Mouse (Mus musculus) bone marrow, adult 2 months (tissue): ENCODE measurements around the gene Tmem59. TPM values are rescaled to one million over a fixed set of nuclear protein-coding genes. Genes with fewer than 3 reads are reported as not detected.

ENCODE experiments used
- H3K27ac ChIP-seq: fragments of 200-500 bp; 2 replicates; pipeline ENCODE4 v1.5.1; 2012; ENCODE audit warnings: low read depth, mild to moderate bottlenecking, control low read depth, inconsistent platforms, low read length; ENCODE audit not compliant: control insufficient read depth, poor library complexity, insufficient read depth
- H3K4me1 ChIP-seq: fragments of 200-500 bp; 2 replicates; pipeline ENCODE4 v1.6.1; 2011; ENCODE audit warnings: low read length; ENCODE audit not compliant: control insufficient read depth, insufficient read depth
- H3K4me3 ChIP-seq: fragments of 200-500 bp; replicated peaks from 2 replicates; pipeline ENCODE3; 2011; ENCODE audit warnings: mild to moderate bottlenecking, low read depth, low read length, control low read depth; ENCODE audit not compliant: control insufficient read depth
- CTCF ChIP-seq: fragments of 200-500 bp; IDR thresholded peaks from 2 replicates; pipeline ENCODE4 v1.5.1; 2011; ENCODE audit warnings: low read length, control low read depth; ENCODE audit not compliant: control insufficient read depth, insufficient read depth
- POLR2A ChIP-seq: fragments of 200-500 bp; IDR thresholded peaks from 2 replicates; pipeline ENCODE4 v1.6.1; 2011; ENCODE audit warnings: low read depth, mild to moderate bottlenecking, control low read depth, low read length, borderline replicate concordance; ENCODE audit not compliant: control insufficient read depth
- WGBS: fragments of 180-500 bp; shearing (Covaris S2); methylation state at CpG from one replicate; pipeline ENCODE4 v1.1.7; 2018; 5-methylcytosine and 5-hydroxymethylcytosine counted together
- polyA plus RNA-seq: library from polyadenylated mRNA; stranded (reverse); fragments of >200 nt; gene quantifications from 2 replicates; pipeline ENCODE4 v1.2.4, GENCODE M21; 2011; ENCODE audit warnings: low replicate concordance; ENCODE audit not compliant: missing spikeins, insufficient read depth, insufficient read length

Gene Tmem59
- polyA plus RNA-seq, 1 experiment, result 44.6 TPM

- Histone ChIP-seq H3K27ac (no peak overlapping the region), H3K4me1 (no peaks in the 10 kb centered on the region; the same call in 1 of the 2 replicates), H3K4me3 (no peak overlapping the region)
- TF ChIP-seq POLR2A (no peak), CTCF (no peak)
- WGBS, result 85% methylated on average over 3 of the region's 3 CpGs
These were observed 15.6 kb downstream of the Tmem59 start for GRCm38 (mm10) chr4:107193841-107194240.

GRCm38 (mm10) chr4:107196454-107196853 lies 18.3 kb downstream of the Tmem59 start:
- H3K4me1 ChIP-seq, result no peaks in the 10 kb centered on the region; the same call in 1 of the 2 replicates
- no peak overlapping the region for H3K27ac ChIP-seq
- no peak for TF ChIP-seq POLR2A
- no peak for TF ChIP-seq CTCF
- H3K4me3 ChIP-seq, result no peak overlapping the region
- WGBS, result 73% methylated on average over 2 of the region's 2 CpGs

- 89% methylated on average over 5 of the region's 5 CpGs for WGBS
- Histone ChIP-seq H3K27ac (no peak overlapping the region), H3K4me1 (no peaks in the 10 kb centered on the region; the same call in 1 of the 2 replicates), H3K4me3 (no peak overlapping the region)
- TF ChIP-seq POLR2A (no peak), CTCF (no peak)
These were observed 19.9 kb downstream of the Tmem59 start for GRCm38 (mm10) chr4:107198072-107198471.

GRCm38 (mm10) chr4:107201779-107202178 lies 23.6 kb downstream of the Tmem59 start:
- 93% methylated on average over 3 of the region's 3 CpGs for WGBS
- no peak for TF ChIP-seq POLR2A
- TF ChIP-seq CTCF, result no peak
- Histone ChIP-seq H3K4me3 (no peak overlapping the region), H3K27ac (no peak overlapping the region), H3K4me1 (no peaks in the 10 kb centered on the region; the same call in 1 of the 2 replicates)

GRCm38 (mm10) chr4:107203001-107203400 lies 24.8 kb downstream of the Tmem59 start:
- TF ChIP-seq CTCF (no peak), POLR2A (no peak)
- Histone ChIP-seq H3K4me1 (no peaks in the 10 kb centered on the region; the same call in 1 of the 2 replicates), H3K4me3 (no peak overlapping the region), H3K27ac (no peak overlapping the region)
- WGBS, result 69% methylated on average over 7 of the region's 7 CpGs

- H3K27ac ChIP-seq, result no peak overlapping the region
- WGBS, result 97% methylated on average over 2 of the region's 2 CpGs
- no peak overlapping the region for H3K4me3 ChIP-seq
- TF ChIP-seq CTCF (no peak), POLR2A (no peak)
- no peaks in the 10 kb centered on the region; the same call in 1 of the 2 replicates for H3K4me1 ChIP-seq
These were observed 28.8 kb downstream of the Tmem59 start for GRCm38 (mm10) chr4:107207016-107207415.

- Histone ChIP-seq H3K4me1 (peaks cover 3% of the 10 kb centered on the region), H3K4me3 (no peak within 1 kb of the TSS), H3K27ac (no peak within 1 kb of the TSS; the same call in 1 of the 2 replicates)
- 84% methylated on average over 3 of the region's 3 CpGs for WGBS
- TF ChIP-seq POLR2A (no peak), CTCF (no peak)
These were observed 30.7 kb downstream of the Tmem59 start, which contains the start of gene Ldlrad1 for GRCm38 (mm10) chr4:107208880-107209279. TSS of gene Ldlrad1 (plus strand) at chr4:107209180.

GRCm38 (mm10) chr4:107210483-107211097 lies 32.4 kb downstream of the Tmem59 start:
- Histone ChIP-seq H3K4me1 (peaks cover 4% of the 10 kb centered on the region), H3K27ac (no peak overlapping the region), H3K4me3 (no peak overlapping the region)
- WGBS, result 7% methylated on average over 5 of the region's 5 CpGs
- TF ChIP-seq CTCF (no peak), POLR2A (no peak)
